Mouse (Mus musculus) kidney, postnatal 4 days (tissue): ENCODE data around the gene Klhl26.

Experiments
- DNase-seq, 2 experiments: peaks; one replicate each; pipeline ENCODE4 v3.0.0; 2021; ENCODE audit warnings: mixed read lengths in 2 of 2

Gene Klhl26

DNA sequence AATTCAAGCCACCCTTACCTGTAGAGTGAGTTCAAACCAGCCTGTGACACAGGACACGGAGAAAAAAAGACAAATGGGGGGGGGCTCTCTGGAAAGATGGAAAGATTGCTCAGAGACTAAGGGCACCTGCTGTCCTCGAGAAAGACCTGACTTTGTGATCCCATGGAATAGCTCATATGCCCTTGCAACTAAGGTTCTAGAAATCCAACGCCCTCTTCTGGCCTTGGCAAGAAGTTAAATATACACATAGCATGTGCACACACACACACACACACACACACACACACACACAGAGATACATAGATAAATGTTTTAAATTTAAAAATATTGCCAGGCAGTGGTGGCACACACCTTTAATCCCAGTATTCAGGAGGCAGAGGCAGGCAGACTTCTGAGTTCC, 36.5 kb downstream of the Klhl26 start:
- DNase-seq = no peak

DNA sequence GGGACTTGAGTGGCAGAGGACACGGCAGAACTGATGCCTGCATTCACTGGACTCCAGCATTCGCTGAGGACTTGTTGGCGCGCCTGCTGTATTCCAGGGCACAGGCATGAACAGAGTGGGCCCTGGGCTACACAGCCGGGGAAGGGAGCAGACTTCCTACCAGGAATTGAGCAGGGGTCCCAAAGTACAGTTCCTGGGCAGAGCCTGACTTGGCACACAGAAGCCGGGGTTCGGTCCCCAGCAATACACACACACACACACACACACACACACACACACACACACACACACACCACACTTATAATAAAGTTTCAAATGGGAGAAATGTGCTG, 37.0 kb downstream of the Klhl26 start:
- no peak for DNase-seq

DNA sequence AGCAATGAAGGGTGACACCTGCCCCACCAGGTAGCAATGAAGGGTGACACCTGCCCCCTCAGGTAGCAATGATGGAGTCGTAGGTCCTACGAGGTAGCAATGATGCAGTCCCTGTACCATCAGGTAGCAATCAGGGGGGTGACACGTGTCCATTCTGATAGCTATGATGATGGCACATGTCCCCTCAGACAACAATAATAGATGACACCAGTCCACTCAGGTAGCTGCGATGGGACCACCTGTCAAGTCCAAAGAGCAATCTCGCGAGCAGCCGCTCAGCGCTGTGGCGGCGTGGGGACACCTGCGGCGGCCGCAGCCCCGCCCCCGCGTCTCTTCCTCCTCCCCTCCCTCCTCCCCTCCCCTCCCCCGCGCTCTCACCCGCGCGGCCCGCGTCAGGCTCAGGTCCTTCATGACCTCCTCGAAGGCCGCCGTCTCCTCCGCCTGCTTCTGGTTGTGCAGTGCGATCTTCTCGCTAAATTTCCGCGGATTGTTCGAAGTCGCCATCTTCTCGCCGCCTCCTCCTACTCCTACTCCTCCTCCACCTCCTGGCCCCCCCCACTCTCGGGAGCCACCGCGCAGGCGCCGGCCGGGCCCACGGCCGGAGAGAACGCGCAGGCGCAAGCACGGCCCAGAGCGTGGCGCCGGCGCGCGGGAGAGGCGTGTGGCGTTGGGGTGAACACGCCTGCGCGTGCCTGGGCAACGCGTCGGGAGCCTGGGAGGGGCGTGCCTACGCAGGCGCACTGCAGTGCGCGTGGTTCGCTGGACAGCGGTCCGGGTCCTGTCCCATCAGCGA, 37.5 kb downstream of the Klhl26 start, which contains the start of gene Crtc1:
TSS of gene Crtc1 (minus strand) at position 525 of the 793 bp plus-strand sequence.
- DNase-seq = peak; percentile 98

DNA sequence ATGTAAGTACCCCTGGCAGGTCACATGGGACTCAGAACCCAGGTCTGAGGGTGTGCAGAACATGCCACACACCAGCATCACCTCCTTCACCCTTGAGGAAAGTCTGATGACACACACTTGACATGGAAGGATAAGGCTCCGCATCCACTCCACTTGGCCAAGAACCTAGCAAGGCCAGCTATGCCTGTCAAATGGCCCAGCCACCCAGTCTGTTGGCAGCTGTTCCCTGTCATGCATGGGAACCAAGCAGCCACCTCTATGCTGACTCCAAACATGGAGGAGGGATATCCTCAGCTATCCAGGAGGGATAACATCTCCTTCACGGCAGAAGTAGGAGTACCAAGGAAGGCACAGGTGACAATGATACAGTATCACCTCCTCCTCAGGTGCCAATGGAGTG, 38.3 kb downstream of the Klhl26 start:
- no peak for DNase-seq

DNA sequence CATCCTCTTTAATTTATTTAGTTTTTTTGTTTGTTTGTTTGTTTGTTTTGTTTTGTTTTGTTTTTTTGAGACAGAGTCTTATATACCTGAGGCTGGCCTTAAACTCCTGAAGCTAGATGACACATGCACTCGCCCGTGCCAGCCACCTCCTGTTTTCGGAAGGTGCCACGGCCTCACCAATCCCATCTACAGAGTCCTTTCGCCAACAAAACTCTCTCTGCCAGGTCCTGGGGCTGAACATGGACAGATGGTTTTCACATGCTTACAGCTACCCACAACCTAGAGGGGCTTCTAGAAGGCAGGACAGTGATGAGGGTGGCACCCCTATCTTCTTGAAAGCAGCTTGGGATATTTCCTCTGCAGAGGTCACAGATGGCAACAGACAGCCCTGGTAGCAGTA, 41.6 kb downstream of the Klhl26 start:
- DNase-seq = no peak

DNA sequence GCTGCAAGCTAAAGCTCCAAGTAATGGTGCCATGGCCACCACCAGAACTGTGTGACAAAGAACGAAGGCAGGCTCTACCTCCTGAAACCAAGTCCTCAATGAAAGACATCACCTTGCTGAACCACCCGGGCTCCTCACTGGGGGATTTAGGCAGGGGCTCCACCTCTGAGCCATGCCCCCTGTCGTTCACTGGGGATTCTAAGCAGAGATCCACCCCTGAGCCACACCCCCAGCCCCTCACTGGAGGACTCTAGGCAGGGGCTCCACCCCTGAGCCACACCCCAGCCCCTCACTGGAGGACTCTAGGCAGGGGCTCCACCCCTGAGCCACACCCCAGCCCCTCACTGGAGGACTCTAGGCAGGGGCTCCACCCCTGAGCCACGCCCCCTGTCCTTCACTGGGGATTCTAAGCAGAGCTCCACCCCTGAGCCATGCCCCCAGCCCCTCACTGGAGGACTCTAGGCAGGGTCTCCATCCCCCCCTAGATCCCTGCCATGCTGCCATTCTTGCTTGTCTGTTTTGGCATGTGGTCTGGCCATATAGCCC, 43.7 kb downstream of the Klhl26 start:
- DNase-seq = no peak

DNA sequence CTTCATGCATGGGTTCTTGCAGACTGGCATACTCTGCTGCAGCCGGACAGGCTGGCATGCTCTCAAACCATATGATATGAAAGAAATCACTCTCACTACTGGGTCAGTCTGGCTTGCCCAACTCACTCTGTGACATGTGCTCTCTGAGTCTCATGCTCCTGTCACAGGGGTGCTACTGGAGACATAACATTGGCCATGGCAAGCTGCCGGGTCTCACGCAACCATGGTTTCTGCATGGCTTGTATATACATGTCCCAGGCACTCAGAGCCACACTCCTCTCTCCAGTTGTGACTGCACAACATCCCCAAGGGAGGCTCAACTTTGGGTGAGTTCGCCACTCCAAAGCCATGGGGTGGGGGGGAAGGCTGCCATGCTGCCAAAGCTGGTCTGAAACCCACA, 45.6 kb downstream of the Klhl26 start:
- DNase-seq = no peak

DNA sequence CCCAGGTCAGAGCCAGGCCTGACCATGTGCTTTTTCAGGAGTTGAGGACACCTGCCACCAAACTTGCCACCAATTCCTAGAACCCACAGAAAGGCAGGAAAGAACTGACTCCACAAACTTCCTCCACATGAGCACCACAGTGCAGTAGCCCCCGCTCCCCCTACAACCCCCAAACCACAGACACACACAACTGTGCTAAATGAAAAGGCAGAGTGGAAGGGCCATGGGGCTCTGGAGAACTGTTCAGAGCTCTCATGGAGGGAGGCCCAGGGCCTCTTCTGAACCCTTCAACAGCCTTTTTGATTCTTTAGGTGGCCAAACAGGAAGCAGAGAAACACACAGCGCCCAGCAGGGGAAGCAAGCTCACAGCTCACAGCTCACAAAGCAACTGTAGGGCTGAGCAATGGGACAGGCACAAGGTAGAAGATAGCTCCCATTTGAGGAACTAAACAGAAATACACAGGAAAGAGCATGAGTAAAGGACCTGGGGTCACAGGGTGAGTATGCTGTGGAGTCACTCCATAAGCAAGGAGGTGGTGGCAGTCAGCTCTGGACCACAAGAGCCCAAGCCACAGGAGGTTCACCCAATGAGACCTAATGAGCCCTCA, 50.4 kb downstream of the Klhl26 start:
- DNase-seq = no peak

DNA sequence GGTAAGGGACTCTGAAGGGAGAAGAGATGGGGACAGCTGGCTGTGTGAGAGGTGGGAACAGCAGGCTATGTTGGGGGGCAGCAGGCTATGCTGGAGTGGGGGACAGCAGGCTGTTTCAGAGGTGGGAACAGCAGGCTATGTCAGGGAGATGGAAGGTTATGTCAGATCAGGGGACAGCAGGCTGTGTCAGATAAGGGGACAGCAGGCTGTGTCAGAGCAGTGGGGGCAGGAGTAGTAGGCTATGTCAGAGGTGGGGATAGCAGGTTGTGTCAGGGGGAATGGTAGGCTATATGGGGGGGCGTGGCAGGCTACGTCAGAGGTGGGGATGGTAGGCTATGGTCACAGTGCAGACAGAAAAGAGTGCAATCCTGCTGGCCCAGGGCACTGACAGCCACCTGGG, 54.0 kb downstream of the Klhl26 start:
- DNase-seq = no peak

DNA sequence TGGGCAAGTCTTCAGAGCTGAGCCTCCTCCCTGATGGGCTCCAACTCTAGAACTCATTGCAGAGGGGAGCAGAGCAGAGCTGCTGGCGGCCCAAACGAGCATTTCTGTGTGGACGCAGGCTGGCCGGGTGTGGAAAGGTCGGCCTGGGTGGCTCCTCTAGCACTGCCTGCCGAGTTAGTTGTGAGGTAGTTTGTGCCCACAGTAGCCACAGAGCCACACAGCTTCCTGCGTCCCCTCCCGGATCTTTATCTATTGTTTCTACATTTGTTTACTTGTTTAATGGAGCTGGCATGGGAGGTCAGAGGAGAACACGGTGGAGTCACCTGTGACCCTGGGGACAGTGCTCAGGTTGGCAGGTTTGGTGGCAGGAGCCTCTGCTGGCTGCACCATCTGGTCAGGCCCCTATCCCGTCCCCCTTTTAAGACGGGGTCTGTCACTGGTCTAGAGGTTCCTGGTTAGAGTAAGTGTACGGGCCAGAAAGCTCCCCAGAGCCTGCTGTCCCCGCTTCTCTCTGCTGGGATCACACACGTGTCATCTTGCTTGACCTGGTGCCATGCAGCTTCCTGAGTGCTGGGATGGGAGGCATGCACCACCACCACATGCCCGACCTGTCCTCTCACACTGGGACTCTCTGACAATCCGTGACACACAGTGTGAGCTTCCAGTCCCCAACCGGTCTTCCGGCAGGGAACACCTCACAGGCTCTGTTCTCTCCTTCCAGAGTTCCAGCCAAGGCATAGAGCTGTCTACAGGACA, 55.2 kb downstream of the Klhl26 start:
- DNase-seq = no peak

DNA sequence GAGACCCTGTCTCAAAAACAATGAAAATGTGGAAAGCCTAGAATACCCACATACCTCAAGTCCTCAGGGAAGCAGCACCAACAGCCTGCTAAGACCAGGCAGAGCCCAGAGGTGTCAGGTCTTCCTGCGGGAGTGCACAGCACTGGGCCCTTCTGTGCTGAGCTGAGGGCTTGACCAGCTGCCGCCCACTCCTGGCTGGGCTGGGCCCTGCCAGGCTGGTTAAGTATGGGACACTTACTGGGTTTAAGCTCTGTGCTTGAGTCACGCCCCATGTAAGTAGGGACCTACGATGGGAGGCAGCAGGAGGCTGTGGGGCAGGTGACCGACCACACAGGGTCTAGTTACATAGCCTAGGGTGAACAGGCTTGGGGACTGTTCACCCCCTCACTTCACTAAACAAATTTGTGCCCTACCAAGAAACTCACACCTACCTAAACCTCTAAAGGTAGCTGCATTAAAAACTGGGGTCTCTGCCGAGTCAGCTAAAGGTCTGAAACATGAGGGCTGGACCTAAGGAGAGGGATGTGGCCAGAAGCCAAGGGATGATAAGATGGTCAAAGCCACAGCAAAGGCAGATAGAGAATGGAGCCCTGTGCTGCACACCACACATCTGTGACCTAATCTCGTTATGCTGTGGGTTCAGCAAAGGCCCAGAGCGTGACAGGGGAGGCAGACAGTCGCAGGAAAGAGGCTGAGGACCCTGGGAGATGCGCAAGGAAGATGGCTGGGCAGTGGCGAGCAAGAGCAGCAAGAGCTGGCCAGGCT, 56.7 kb downstream of the Klhl26 start:
- no peak for DNase-seq

DNA sequence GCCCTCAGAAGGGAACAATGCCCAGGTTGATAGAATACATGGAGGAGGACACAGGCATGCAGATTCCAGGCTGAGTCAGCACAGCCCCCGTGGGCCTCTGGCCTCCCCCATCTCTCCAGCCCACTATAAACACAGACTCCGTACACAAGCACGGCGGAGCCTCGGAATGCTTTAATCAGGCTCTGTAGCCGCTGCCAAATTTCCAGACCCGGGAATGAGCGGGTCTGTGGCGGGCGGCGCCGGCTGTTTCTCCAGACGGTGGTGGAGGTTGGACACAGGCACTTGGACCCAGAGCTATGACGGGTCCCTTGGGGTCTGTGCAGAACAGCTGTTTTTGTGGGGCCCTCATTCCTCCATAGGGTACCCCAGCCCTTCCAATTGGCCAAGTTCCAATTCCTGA, 57.8 kb downstream of the Klhl26 start:
- DNase-seq = peak; percentile 65 to 75

DNA sequence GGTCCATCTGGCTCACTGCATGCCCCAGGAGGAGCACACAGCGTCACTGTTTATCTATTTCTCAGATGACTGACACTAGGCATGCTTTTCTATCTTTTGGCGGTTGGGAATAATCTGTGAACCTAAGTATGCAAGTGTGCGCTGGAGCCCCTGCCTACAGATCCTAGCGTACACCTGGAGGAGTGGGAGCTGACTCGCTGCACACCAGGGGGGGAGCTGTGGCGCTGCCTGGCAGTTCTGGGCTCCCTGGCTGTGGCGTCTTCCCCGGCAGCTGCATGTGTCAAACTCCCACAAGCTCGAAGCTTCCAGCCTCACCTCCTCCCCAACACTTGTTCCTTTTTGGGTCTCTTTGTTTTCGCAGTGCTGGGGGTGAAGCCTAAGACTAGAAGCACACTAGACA, 58.9 kb downstream of the Klhl26 start:
- peak; percentile 32 to 61 for DNase-seq

DNA sequence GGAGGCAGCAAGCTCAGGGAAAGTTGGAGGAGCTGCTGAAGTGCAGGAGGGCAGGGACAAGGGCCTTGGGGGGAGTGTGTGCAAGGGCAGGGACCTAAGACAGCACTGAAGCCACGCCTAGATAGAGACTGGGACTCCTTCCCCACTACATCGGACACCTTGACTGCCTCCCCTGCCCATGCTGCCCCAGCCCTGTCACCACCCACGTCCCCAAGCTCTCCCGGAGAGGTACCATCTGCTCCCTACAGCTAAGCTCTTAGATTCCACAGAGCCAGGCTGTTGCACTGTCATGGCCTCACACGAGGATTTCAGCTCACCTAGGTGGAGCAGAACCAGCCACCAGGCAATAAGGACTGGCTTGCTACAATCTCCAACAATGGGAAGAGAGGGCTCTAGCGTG, 59.8 kb downstream of the Klhl26 start:
- DNase-seq = no peak

DNA sequence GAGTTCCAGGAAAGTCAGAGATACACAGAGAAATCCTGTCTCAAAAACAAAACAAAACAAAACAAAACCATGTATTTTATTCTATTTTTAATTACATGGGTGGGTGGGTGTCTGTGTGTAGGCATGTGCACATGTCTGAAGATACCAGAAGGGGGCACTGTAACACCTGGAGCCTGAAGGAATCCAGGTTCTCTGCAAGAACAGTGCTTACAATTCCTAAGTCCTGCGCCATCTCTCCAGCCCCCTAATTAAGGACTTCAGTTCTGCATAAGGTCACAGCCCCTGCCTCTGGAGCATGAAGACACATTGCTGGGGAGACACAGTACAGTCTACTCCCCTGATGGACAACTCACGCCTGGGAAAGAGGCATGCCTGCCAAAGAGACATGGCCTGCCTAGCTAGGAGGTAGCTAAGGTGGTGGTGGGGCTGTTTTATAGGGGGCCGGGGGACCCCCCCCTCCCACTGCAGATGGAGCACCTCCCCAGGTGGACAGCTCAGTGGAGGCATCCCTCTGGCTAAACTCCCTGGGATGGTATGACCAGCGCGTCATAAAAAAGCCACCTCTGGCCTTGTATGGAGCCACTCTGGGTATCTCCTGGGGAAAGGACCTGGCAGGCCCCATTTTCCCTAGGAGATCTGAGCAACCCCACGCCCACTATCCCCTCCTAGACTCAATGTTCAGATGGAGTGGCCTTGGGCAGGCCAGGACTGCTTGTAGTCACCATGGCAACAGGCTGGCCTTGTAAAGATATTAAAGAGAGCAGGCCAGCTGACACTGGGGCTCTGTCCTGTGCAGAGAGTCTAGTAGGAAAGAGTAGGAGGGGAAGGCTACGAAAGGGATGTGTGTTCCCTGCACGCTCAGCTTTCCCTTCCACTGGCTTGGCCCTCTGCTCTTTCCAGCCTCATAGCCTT, 61.0 kb downstream of the Klhl26 start:
- peak; percentile 50 to 56 for DNase-seq

DNA sequence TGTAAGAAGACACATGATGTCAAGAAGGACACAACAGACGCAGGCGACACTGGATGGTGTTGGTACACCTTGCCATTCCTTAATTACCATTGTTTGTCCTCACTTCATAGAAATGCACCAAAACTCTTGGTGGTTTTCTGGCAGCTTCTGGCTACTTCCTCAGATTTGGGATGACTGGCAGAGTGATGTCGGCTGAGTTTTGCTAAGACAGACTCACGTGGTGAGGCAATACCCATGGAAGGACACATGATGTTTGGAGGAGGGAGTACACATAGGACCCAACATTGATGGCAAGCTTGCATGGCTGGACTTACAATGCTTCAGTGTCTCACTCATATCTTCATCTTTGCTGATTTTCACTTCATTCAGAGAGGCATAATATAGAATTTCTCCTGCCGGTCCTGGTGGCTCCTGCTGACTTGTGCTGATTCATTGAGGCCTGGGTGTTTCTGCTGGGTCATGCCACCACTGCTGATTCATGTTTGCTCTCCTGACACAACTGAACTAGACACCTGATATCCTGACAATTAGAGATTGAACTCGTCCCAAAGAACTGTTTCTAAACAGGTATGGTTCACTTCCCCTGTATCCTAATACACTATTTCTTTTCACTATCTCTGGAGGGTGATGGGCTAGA, 62.3 kb downstream of the Klhl26 start:
- no peak for DNase-seq

DNA sequence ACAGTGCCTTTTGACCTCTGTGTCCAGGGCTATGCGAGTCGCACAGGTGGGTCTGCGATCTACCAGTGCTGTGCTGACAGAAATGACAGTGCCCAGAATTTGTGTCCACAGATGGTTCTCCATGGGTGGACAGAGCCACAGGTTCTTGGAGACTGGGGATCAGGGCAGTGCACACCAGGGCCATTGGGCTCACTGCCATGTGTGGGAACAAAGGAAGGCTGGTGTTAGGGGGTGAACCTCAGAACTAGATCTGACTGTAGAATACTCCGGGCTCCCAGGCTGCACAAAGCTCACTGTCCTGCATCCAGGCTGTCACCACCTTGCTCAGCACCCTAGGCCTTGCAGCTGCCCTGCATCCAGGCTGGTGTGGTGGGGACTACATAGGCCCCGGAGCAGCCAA, 66.5 kb downstream of the Klhl26 start:
- DNase-seq = no peak

DNA sequence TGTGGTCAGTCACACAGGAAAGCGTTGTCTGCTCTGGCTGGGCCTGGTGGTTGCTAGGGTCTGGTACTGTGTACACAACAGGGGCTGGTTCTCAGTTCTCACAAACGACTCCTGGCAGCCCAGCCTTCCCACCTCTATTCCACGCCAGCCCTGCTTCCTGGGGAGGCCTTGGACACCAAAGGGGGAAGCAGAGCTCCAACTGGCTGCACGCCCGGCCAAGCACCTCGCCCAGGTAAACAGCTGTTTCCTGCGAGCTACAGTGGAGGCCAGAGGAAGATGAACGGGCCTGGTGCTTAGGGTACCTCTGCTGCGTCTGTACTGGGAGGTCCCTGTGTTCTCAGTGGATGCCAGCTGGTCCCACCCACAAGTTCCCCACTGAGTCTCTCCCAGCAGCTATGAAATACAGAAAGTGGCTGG, 67.3 kb downstream of the Klhl26 start:
- peak in 1 of 2 experiments; percentile 46 for DNase-seq

DNA sequence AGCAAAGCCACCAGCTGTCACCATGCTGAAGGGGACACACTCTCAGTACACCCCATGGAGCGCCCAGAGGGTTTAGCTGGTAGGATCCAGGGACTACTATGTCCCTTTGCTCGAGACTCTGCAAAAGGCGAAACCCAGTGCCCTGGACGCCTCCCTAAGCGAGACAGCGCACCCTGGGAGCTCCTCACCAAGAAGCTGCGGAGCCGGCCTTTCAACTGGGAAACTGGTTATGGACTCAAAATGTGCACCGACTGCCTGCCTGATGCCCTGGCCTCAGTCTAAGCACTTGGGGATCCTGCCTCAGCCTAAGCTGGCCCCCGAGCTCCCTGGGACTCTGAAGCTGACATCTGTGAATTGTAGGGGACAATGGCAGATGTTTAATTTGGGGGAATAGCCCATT, 67.7 kb downstream of the Klhl26 start:
- DNase-seq = no peak

DNA sequence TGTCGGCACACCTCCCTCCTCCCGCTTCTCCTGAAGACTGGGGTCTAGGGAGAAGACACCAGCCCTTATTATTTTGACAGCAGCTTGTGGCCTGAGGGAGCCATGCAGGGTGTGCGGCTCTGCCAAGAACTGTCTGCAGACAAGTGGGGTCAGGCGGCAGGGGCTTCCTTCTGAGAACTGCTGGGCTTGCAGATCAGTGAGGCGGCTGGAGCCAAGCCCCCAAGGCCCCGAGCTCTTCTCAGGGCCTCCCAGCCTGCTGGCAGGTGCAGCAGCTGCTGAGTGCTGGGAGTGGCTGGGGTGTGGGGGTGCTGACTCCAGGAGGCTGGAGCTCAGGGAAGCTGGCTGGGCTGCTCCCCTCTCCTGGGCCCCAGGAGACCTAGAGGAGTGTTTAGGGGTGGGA, 68.5 kb downstream of the Klhl26 start:
- DNase-seq = peak; percentile 33 to 36

DNA sequence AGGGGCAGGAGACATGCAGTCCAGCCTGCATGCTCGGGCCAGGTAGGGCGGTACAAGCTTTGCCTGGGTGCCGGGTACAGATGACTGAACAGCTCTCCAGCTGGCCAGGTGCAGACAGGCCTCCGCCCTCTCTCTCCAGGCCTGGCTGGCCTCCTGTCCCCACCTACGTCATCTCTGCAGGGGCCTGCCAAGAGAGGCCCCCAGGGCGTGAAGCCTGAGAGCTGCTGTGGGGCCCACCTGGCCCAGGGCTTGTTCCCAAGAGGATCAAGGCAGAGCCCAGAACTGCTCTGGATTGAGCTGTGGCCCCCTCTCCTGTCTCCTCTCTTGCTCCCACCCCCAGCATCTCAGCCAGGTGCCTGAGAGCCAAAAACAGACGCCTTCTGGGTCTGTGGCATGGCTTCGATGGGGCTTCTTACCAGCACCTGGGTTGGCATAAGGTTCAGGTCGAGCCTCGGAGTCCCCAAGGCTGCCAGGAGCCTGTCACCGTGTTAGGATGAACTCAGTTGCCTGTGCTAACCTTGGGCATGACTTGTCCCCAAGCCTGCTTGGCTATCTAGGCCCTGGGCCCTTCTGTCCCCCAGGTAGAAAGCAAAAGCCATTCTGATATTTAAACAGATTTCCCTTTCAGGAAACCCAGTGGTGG, 70.2 kb downstream of the Klhl26 start:
- DNase-seq = peak; percentile 51 to 74
